Mouse (Mus musculus): ENCODE measurements at regions not wholly inside any gene's neighbourhood (a gene's known extent, or its start where the extent isn't known, plus 50 kb on each side); places are given as distances from the start of the nearest gene placed in this dataset.

- in situ Hi-C loops (cut with MboI, MseI), result no loop called here
Measured at GRCm38 (mm10) chr6:31155857-31156256, 197.0 kb upstream of the Klf14 start.

GRCm38 (mm10) chr6:31156999-31157398 lies 198.1 kb upstream of the Klf14 start:
- in situ Hi-C loops (cut with MboI, MseI), result no loop called here

GRCm38 (mm10) chr6:31157429-31157828 lies 198.6 kb upstream of the Klf14 start:
- in situ Hi-C loops (cut with MboI, MseI), result no loop called here

GRCm38 (mm10) chr6:31158648-31159047 lies 199.8 kb upstream of the Klf14 start:
- in situ Hi-C loops (cut with MboI, MseI), result no loop called here

GRCm38 (mm10) chr6:31159240-31159639 lies 200.4 kb upstream of the Klf14 start:
- in situ Hi-C loops (cut with MboI, MseI), result no loop called here

- in situ Hi-C loops (cut with MboI, MseI), result no loop called here
Measured at GRCm38 (mm10) chr6:31159935-31160670, 201.2 kb upstream of the Klf14 start.

- in situ Hi-C loops (cut with MboI, MseI), result no loop called here
Measured at GRCm38 (mm10) chr6:31161445-31162340, 202.8 kb upstream of the Klf14 start.

GRCm38 (mm10) chr6:31165011-31165410 lies 206.1 kb upstream of the Klf14 start:
- in situ Hi-C loops (cut with MboI, MseI), result no loop called here

- in situ Hi-C loops (cut with MboI, MseI), result no loop called here
Measured at GRCm38 (mm10) chr6:31166347-31166746, 207.5 kb upstream of the Klf14 start.

GRCm38 (mm10) chr6:31167732-31168131 lies 208.9 kb upstream of the Klf14 start:
- in situ Hi-C loops (cut with MboI, MseI), result no loop called here

GRCm38 (mm10) chr6:31168730-31169129 lies 209.9 kb upstream of the Klf14 start:
- in situ Hi-C loops (cut with MboI, MseI), result no loop called here

- in situ Hi-C loops (cut with MboI, MseI), result no loop called here
Measured at GRCm38 (mm10) chr6:31169343-31169742, 210.5 kb upstream of the Klf14 start.

- in situ Hi-C loops (cut with MboI, MseI), result no loop called here
Measured at GRCm38 (mm10) chr6:31169868-31170600, 211.2 kb upstream of the Klf14 start.

- in situ Hi-C loops (cut with MboI, MseI), result no loop called here
Measured at GRCm38 (mm10) chr6:31171831-31172569, 213.1 kb upstream of the Klf14 start.

GRCm38 (mm10) chr6:31175769-31176168 lies 216.9 kb upstream of the Klf14 start:
- in situ Hi-C loops (cut with MboI, MseI), result loop anchor here (5.0 to 25.0 kb wide), 3 partner anchors 33 to 663 kb away; partner anchors contain the start of genes Ssmem1 (in 1 of the 2) and Tmem209 (in 1 of the 2)

GRCm38 (mm10) chr6:31176368-31176767 lies 217.5 kb upstream of the Klf14 start:
- in situ Hi-C loops (cut with MboI, MseI), result loop anchor here (5.0 to 25.0 kb wide), 3 partner anchors 34 to 664 kb away; partner anchors contain the start of genes Ssmem1 (in 1 of the 2) and Tmem209 (in 1 of the 2)

GRCm38 (mm10) chr6:31176831-31177230 lies 218.0 kb upstream of the Klf14 start:
- in situ Hi-C loops (cut with MboI, MseI), result loop anchor here (5.0 to 25.0 kb wide), 3 partner anchors 35 to 665 kb away; partner anchors contain the start of genes Ssmem1 (in 1 of the 2) and Tmem209 (in 1 of the 2)

GRCm38 (mm10) chr6:31178201-31178880 lies 219.5 kb upstream of the Klf14 start:
- in situ Hi-C loops (cut with MboI, MseI), result loop anchor here (5.0 to 25.0 kb wide), 3 partner anchors 36 to 666 kb away; partner anchors contain the start of genes Ssmem1 (in 1 of the 2) and Tmem209 (in 1 of the 2)

GRCm38 (mm10) chr6:31182284-31182683 lies 216.3 kb upstream of the Mkln1 start:
- in situ Hi-C loops (cut with MboI, MseI), result loop anchor here in 1 of 2 experiments (25.0 kb wide), 1 partner anchor 670 kb away; the partner anchor contains the start of genes Ssmem1 and Tmem209

GRCm38 (mm10) chr6:31183127-31183526 lies 215.4 kb upstream of the Mkln1 start:
- in situ Hi-C loops (cut with MboI, MseI), result loop anchor here in 1 of 2 experiments (25.0 kb wide), 1 partner anchor 671 kb away; the partner anchor contains the start of genes Ssmem1 and Tmem209

All from T-helper 17 cell (primary cell).